Mouse (Mus musculus) spleen, postnatal 10 days (tissue): ENCODE results near the gene Smco4.
"Not testable (repeated sequence)": the region's sequence is repeated elsewhere in the genome, so short reads cannot be mapped to it uniquely, and the experiment has no call there.

Experiments used
- DNase-seq, 2 experiments: peaks; one replicate each; pipeline ENCODE4 v3.0.0; 2021 to 2022; ENCODE audit warnings: low spot score in 2 of 2

Smco4 gene

DNA sequence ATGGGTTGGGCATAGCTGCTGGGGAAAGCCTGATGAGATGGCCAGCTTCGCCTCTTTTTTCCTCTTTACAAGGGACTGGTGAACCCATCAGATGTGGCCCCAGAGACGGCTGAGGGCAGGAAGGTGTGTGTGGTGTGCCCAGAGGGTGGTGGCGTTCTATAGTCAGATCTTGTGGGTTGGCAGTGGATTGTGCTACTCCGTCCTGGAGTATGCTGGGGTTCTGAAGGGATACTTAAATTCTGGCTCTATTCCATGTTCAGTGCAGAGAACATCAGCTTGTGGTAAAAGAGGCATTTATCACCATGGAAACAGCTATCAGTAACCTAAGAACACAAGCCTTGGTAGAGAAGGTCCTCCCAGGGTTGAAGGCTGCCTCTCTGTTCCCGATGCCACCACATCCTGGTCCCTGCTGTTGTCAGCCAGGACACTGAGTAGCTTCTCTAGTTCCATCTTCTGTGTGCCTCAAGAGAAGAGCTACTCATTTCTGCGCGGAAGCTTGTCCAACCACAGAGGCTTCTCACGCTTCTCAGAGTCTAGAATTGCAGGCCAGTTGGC is 45.8 kb downstream of the Smco4 start:
- no peak for DNase-seq

DNA sequence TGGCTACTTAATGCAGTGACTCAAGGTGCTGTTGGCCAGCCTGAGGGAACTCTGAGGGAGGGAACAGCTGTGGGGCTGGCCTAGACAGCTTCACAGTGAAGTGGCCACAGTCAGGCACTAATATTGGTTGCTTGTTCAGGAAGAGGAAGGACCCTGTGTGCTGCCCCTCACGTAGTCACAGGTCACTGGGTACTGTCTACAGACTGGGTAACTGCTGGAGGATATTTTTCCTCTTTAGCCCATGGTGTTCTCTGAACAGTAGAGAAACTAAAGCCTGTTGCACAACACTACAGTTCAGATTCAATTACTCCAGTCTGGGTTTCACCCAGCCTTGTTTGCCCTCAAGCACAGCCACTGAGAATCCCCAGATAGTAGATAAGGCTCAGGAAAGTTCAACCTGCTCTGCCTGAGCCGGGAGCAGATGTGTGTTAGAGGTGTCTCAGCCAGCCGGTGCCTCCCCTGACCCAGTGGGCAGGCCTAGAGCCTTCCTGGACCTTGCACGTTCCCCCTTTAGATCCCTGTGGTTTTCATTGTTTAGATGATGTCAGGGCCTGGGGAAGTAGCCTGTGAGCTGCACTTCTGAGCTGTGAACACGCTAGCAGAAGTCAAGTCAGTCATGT is 48.6 kb downstream of the Smco4 start:
- no peak for DNase-seq

DNA sequence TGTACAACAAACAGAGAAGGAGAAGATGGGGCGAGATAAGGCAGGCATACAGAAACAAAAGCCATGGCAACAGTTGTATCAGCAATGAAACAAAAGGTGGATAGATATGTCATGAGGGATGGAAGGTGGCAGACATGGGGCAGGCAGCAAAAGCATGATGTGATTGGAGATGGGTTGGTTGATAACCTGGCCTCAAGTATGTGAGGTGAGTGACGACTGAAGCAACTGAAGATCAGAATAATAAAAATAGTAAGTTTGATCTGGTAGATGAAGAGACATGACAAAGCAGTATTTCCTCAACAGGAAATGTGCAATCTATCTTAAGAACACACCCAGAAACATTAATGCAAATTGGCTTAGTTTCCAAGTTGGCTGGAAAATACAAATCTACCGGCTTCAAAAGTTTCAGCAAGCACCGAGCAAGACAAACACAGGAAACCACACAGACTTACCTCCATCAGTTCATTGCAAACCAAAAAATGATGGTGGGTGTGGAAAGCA is 57.3 kb downstream of the Smco4 start:
- DNase-seq, result no peak

DNA sequence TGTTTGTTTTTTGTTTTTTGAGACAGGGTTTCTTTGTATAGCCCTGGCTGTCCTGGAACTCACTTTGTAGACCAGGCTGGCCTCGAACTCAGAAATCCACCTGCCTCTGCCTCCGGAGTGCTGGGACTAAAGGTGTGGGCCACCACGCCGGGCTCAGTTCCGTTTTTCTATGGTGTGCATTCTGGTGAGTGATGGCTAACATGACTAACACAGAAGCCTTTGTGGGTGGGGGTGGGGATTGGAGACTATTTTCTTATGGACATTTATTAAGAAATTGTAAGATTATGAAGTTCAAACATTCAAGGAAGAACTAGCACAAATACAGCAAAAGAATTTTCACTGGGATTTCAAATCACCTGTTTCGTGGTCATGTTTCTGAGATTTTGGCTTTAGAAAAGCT is 57.8 kb downstream of the Smco4 start:
- DNase-seq, result not testable (repeated sequence)

DNA sequence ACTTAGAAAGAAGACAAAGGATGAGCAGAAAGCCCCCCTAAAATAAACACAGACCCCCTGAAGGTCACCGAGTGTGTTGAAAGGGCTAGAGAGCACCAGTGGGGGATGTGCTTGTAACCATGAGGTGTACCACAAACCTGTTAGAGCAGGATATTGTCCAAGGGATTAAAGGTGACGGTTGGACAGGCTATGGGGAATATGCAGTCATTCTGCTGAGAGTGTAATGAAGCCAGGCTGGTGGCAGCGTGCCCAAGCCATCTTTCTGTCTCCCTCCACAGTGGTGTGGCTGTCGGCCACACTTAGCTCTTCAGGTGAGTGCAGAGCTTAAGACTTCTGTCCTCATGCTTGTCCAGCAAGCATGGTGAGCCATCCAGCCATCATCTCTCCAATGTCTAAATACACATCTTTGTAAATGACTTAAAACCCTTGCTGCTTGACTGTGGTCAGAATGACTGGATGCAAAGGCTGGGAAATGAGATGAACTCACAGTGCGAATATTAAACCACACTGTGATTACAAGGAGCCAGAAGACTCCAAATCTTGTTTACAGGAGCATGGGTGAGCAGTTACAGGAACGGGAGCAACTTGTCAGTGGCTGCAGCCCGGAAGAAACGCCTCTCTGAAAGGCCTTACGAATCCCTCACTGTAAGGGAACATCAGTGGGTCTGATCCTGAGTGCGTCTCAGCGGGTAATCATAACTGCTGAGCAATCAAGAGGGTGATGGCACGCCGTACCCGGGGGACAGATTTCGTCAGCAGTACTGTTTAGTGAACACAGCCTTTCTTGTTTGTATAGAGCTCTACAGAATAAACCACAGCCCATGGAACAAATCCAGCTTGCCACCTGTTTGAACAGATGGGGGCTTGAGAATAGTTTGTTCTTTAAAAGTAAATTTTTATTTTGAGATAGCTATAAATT is 59.0 kb downstream of the Smco4 start:
- no peak for DNase-seq

DNA sequence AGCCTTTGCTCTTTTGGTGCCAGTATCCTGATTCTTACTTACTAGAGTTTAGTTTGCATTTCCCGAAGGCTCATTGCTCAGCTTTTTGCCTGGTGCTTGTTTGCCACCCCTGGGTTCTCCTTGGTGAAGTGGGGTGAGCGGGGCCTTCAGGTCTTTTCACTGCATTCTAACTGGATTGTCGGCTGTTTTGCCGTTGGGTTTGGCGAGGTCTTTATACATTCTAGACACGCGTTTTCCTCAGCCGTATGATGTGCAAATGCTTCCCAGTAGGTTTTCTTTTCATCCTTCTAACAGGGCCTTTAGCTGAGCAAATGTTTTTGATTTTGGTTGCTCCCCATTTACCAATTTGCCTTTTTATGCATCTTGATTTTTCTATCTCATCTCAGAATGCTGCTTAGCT is 60.1 kb downstream of the Smco4 start:
- no peak for DNase-seq

DNA sequence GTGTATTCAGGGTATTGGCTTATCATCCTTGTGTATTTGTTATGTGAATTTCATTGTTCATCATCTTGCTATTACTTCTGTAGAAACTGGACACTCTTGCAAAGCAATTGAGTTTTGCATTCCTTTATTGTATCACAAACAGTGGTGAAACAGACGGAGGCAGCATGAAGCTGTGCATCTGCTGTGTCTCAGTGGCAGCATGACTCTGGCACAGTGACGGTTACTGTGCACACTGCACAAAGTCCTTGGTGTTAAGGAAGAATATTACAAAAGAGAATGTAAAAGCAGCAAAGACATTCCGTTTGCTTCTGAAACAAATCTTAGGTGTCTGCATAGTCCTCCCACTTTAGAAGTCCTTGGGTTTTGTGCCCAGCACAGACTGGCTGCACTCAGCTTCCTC is 67.2 kb downstream of the Smco4 start:
- DNase-seq, result no peak

DNA sequence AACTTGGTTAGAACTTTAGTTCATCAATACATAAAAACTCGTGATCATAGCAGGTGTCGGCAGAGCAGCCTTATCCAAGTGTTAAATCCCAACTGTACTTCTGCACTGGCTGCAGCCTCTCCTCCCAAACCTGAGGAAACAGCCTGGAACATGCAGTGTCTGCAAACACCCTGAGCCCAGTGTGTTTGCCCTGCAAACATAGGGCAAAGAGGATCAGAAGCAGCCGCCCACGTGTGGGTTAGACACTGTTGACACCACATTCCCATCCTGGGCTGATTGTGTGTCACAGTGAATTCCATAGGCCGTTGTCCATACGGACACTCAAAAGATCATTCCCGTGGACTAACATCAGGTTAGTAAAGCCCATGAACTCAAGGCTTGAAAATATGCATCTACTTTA is 69.1 kb downstream of the Smco4 start:
- no peak for DNase-seq

DNA sequence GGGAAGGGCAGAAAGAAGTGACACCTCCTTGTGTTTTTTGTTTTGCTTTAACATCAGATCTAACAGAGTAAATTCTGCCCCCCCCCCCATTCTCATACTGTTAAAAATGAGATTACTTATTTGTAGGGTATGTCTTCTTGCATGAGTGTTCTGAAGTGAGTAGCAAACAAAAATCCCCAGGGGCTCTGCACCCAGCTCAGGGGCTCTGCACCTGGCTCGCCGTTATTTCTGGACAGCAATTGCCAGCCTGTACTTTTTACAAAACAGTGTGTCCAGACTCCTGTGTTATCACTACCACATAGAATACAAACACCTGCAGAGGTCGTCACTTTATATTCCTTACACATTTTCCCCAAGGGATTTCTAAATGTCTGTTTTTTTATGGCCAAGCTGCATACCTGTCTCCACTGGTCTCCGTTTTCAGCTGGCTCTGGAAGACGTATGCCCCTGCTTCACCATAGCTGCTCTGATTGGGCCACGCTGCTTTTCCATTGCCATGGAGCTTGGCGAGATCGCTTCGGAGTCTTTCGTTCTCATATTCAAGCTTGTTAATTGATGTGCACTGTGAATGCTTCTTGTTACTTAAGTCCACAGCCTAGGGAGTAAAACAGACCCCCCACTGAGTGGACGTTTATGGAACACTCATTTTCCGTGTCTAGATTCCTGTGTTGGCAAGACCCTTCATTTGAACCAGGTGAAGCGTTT is 81.7 kb downstream of the Smco4 start:
- DNase-seq, result no peak

DNA sequence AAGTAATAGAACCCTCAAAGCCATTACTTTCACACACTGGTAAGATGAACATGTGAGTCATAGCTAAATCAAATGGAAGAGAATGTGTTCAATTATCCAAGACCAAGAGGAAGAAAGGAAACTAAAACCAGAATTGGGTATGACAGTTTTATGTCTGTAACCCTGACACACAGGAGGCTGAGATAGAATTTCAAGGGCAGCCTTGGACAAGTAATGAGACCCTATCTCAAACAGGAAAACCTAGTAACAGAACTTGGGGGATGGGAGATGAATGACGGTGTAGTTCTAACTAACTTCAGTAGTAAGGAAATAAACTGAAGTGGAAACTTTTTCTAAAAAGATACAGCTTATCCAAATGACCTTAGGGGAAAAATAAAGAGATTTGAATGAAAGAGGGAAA is 85.2 kb downstream of the Smco4 start:
- DNase-seq, result no peak

DNA sequence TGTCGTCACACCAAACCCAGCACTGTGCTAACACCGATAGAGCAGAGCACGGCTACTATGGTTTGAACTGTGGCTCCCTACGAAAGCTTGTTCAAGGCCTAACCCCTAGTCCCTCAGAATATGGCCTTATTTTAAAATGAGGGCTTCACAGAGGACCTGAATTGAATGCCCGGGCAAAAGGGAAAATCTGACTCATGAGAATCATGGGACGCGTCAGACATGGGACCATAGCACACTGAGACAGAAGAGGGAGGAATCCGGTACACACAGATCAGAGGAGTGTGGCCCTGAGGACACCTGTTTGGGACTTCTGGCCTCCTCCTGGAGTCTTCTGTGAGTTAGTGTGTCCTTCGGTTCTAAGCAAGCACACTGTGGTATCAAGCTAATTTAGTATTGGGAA is 85.7 kb downstream of the Smco4 start:
- DNase-seq, result no peak

DNA sequence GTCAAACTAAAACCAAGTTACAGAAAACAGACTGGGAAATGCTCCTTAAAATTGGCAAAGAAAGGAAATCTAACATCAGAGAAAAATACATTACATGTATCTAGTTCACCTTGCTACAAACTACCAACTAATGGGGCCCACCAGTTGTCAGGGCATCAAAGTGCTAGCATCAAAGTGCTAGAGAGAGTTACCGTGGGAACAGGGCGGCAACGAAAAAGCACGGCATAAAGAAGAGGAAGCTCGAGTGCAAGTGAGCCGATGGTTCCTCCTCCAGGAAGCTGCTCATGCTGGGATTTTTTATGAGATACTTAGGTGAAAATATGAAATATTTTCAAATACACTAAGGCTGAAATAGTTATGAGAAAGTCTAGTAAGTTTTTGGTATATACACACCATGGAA is 86.9 kb downstream of the Smco4 start:
- no peak for DNase-seq

DNA sequence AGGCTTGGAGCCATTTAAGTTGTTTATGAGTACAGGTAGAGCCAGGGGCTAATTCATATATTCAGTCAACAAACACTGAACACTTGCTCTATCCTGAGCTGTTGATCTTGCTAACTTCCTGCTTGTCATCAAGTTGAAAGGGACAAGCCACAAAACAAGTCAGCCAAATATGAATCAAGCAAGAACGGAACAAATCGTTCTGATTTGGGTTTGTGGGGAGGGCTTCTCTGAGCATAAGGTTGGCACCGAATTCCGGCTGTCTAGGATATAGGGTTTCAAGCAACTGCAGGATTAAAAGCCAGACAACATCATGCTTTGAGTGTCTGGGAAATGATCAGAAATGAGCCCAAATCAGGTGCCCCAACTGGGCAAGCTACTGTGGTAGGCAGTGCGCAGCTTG is 88.8 kb downstream of the Smco4 start:
- DNase-seq, result no peak

DNA sequence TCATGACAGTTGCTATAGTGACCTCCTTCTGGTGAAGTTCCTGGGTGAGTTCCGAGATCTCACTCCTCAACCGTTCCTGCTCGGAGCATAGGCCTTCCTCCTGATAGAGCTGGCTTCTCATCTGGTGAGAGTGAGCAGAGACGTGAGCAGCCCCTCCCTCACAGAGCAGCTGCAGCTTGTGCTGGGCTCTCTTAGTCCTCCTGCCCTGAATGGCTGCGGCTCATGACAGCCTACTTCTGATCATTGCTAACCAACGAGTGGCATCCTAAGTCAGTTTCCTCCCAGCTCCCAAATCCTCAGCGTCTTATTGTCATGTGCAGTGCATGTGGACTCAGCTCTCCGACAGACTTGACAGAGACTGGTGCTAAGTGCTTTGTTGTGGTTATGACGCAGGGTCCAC is 91.0 kb downstream of the Smco4 start:
- no peak for DNase-seq

DNA sequence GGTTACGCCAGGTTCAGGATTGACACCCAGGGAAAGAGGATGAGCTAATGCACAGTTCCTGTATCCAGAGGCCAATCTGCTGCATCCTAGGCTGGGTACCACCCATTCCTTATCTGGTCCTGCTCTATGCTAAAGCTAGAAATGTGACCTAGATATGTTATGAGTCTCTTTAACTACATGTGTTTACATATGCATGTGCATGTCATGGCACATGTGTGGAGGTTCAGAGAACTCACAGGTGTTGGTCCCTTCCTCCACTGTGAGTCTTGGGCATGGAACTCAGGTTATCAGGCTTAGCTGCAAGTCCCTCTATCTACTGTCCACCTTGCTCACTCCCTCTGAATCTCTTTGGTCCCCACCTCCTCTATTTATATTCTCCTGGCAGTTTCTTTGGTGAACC is 92.7 kb downstream of the Smco4 start:
- no peak for DNase-seq

DNA sequence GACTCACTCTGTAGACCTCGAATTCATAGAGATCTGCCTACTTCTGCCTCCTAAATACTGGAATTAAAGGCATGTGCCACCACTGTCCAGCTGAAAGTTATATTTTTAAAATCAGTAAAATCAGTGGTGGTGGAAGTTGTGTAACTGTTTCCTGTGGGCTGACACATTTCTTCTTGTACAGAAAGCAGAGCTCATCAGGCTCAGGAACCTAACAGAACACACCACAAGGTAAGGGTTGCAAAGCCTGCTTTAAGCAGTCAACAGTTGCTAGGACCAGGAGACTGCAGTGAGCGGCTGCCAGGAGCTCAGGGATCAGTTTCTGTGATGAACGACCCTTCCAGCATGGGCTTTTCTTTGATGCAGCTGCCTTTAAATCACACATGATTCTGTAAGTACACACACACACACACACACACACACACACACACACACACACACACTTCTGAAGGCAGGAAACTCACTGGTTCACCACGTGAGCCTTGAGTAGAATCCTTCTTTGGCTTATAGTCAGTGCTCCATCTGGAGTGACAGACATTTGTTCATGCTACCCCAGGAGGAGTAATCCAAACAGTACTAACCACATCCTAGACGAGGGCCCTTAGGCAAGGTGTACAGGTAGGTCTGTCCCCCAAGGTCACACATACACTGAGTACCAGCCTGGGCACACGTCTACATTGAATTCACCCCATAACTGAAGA is 94.1 kb downstream of the Smco4 start:
- DNase-seq, result peak in 1 of 2 experiments; percentile 16

DNA sequence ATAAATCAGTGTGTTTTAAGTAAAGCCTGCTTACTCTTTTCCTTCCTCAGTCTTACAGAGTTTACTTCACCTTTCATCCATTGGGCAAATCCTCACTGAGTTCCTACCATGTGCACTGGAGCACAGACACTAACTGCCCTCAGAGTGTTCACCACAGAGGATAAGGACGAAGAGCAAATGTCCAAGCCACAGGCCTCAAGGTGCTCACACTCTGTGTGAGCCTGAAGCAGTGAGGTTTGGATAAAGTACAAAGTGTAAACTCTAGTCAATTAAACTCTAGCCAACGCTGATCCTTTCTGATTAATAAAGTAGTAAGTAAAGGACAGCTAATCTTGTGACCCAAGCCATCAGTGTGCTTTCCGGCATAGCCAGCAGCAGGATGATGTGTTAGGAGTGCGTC is 100.9 kb downstream of the Smco4 start:
- DNase-seq, result no peak
